Comparison of ENCODE assay signal across 27 mouse cellular contexts in the genomic region with DNA sequence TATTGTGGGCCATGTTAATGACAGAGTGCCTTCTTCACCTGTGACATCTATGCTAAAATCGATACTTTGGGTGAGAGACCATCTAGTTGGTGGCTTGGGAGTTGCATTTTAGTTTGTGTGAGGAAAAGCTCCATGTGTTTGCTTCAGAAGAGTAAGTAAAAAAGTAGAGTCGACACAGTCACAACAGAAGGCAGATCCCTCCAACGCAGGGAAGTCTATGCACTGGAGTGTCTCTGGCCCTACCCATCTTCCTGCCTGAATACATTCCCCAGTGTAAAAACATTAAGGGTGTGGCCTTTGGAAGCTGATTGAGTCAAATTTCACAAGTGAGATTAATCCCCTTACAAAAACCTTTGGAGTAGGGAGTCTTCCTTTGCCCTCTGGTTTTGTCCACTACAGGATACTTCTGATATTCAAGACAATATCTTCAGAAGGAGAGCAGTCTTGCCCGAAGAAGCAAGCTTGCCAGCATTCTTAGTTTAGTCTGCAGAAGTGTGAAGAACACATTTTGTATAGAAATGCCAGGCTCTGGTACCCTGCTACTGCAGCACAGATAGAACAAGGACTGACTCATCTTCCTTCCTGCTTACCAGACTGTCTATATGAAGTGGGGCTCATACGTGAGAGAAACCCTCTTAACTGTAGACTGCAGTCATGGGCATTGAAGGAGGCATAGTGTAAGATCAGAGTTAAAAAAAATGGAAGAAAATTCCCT.
DNase-seq lines count a peak whose midpoint lies in the region; TF ChIP-seq lines count a peak whose summit lies in the region.
"Had no signal": no experiment of that assay in that cellular context is flagged by ENCODE, and none has a peak within 500 bp of the region (broad histone marks: within the 10 kb centered on the region; RNA-seq: fewer than 3 reads in every experiment).

No protein-coding gene starts in this region.

- peak overlapping the region; percentile 60 for H3K27ac ChIP-seq in left cerebral cortex, adult 2 months
- no peak overlapping the region for H3K27ac ChIP-seq in midbrain, embryonic 10.5 days (replicated peaks)
- H3K27ac ChIP-seq: embryonic facial prominence, embryonic 12.5 days; layer of hippocampus, adult 2 months; limb, embryonic 10.5 days; limb, embryonic 15.5 days; liver, embryonic 13.5 days; midbrain, embryonic 13.5 days; neural tube, embryonic 13.5 days had no signal

- H3K4me1 ChIP-seq in midbrain, embryonic 10.5 days = no peaks in the 10 kb centered on the region
- H3K4me1 ChIP-seq: embryonic facial prominence, embryonic 12.5 days; limb, embryonic 10.5 days; limb, embryonic 15.5 days; liver, embryonic 13.5 days; midbrain, embryonic 13.5 days; neural tube, embryonic 13.5 days had no signal

- intact Hi-C loops in left cerebral cortex, adult 2 months (cut with DNase I) = loop anchor here (1.0 to 5.0 kb wide), 3 partner anchors 9 to 455 kb away; no protein-coding TSS in a partner anchor

- no peak overlapping the region for H3K4me3 ChIP-seq in left cerebral cortex, adult 2 months
- H3K4me3 ChIP-seq in midbrain, embryonic 10.5 days = no peak overlapping the region
- H3K4me3 ChIP-seq: embryonic facial prominence, embryonic 12.5 days; layer of hippocampus, adult 2 months; limb, embryonic 10.5 days; limb, embryonic 15.5 days; liver, embryonic 13.5 days; megakaryocyte, embryonic 14.5 days; midbrain, embryonic 13.5 days; neural tube, embryonic 13.5 days had no signal

- H3K36me3 ChIP-seq in midbrain, embryonic 10.5 days = no peaks in the 10 kb centered on the region
- H3K36me3 ChIP-seq: embryonic facial prominence, embryonic 12.5 days; limb, embryonic 10.5 days; limb, embryonic 15.5 days; liver, embryonic 13.5 days; midbrain, embryonic 13.5 days; neural tube, embryonic 13.5 days had no signal

- no peaks in the 10 kb centered on the region for H3K27me3 ChIP-seq in midbrain, embryonic 10.5 days (ENCODE audit: low read depth, poor library complexity, severe bottlenecking)
- H3K27me3 ChIP-seq: embryonic facial prominence, embryonic 12.5 days; limb, embryonic 15.5 days; liver, embryonic 13.5 days; megakaryocyte, embryonic 14.5 days; midbrain, embryonic 13.5 days; neural tube, embryonic 13.5 days had no signal

- no peak for TF ChIP-seq CTCF in left cerebral cortex, adult 2 months (IDR thresholded peaks at IDR 0.05)

- WGBS in midbrain, embryonic 10.5 days = 84% methylated on average over 5 of the region's 5 CpGs

- DNase-seq in layer of hippocampus, adult 9-11 months = peak; percentile 48
- DNase-seq in layer of hippocampus, postnatal 10 days (ENCODE audit: low spot score in 2 of 2) = no peak
- peak; percentile 81 for DNase-seq in brain, adult 2 months (ENCODE audit: low read depth, low spot score)
- peak in 1 of 2 experiments; percentile 24 for DNase-seq in left cerebral cortex, adult 2 months (ENCODE audit: extremely low spot score in 1 of 2, low spot score in 2 of 2)
- peak; percentile 79 for DNase-seq in telencephalon, adult 2 months (ENCODE audit: low read depth, low spot score)
- DNase-seq in midbrain, embryonic 10.5 days (ENCODE audit: low spot score) = no peak
- DNase-seq in heart, adult 18-20 months = no peak
- DNase-seq: B cell, adult 2 months; cerebellum, adult 8-10 months; cerebellum, postnatal 25 days; embryo, embryonic 11 days; forebrain, postnatal 0 days; gastrocnemius, postnatal 10 days; kidney, adult 18-20 months; kidney, postnatal 36 days; layer of hippocampus, postnatal 36 days; liver, embryonic 13.5 days; lung, adult 18-20 months; lung, postnatal 4 days; thymus, postnatal 4 days had no signal

- no peaks in the 10 kb centered on the region for H3K9me3 ChIP-seq in midbrain, embryonic 10.5 days (replicated peaks)
- H3K9me3 ChIP-seq: embryonic facial prominence, embryonic 12.5 days; limb, embryonic 10.5 days; limb, embryonic 15.5 days; liver, embryonic 13.5 days; megakaryocyte, embryonic 14.5 days; midbrain, embryonic 13.5 days; neural tube, embryonic 13.5 days had no signal

Comparison
In these comparisons a context has a peak if more than half of its experiments do, and no peak if none do; other contexts are left out.
1. DNase-seq: peak in layer of hippocampus, adult 9-11 months (single experiment), brain, adult 2 months (single experiment) and telencephalon, adult 2 months (single experiment); none in layer of hippocampus, postnatal 10 days (0 of 2), midbrain, embryonic 10.5 days (single experiment) and heart, adult 18-20 months (0 of 2).